Mouse (Mus musculus) stomach, embryonic 15.5 days (tissue): ENCODE measurements around the gene Polg. TPM values are rescaled to one million over a fixed set of nuclear protein-coding genes. Genes with fewer than 3 reads are reported as not detected.

Source experiments
- ATAC-seq: fragments of 200-750 bp; cut with Nextera tagmentation; 2 replicates; pipeline ENCODE4 v1.8.0; 2017; ENCODE audit warnings: low read depth, moderate number of reproducible peaks, moderate TSS enrichment; ENCODE audit not compliant: insufficient read depth, low FRiP score
- H3K27ac ChIP-seq: fragments of 300-500 bp; sonication (generic); 2 replicates; pipeline ENCODE4 v1.5.1; 2015; ENCODE audit warnings: mild to moderate bottlenecking, inconsistent platforms
- H3K27me3 ChIP-seq: fragments of 300-500 bp; sonication (generic); replicated peaks from 2 replicates; pipeline ENCODE4 v1.6.1; 2015; ENCODE audit warnings: inconsistent platforms
- H3K36me3 ChIP-seq: fragments of 300-500 bp; sonication (generic); 2 replicates; pipeline ENCODE4 v1.6.1; 2015; ENCODE audit warnings: inconsistent platforms
- H3K4me1 ChIP-seq: fragments of 300-500 bp; sonication (generic); 2 replicates; pipeline ENCODE4 v1.6.1; 2015; ENCODE audit warnings: inconsistent platforms
- H3K4me2 ChIP-seq: fragments of 300-500 bp; sonication (generic); 2 replicates; pipeline ENCODE4 v1.6.1; 2015; ENCODE audit warnings: mild to moderate bottlenecking, inconsistent platforms
- H3K4me3 ChIP-seq: fragments of 300-500 bp; sonication (generic); replicated peaks from 2 replicates; pipeline ENCODE4 v1.5.1; 2015; ENCODE audit warnings: inconsistent platforms
- H3K9ac ChIP-seq: fragments of 300-500 bp; sonication (generic); 2 replicates; pipeline ENCODE4 v1.6.1; 2015; ENCODE audit warnings: inconsistent platforms
- H3K9me3 ChIP-seq: fragments of 300-500 bp; sonication (generic); 2 replicates; pipeline ENCODE4 v1.6.1; 2016; ENCODE audit warnings: inconsistent platforms
- WGBS: fragments of 180-500 bp; shearing (Covaris S2); methylation state at CpG from one replicate; pipeline ENCODE4 v1.1.7; 2015; 5-methylcytosine and 5-hydroxymethylcytosine counted together
- polyA plus RNA-seq: library from polyadenylated mRNA; unstranded; fragments of >200 nt; fragmentation: Nextera tagmentation; extraction: Ambion mirVana; gene quantifications from 2 replicates; pipeline ENCODE4 v1.2.1, GENCODE M21; 2015

Polg gene
- polyA plus RNA-seq, 1 experiment from 2014 or later: 32.9 TPM

GRCm38 (mm10) chr7:79447486-79447885, 18.7 kb downstream of the Polg start:
- peaks cover 42% of the 10 kb centered on the region; the same call in 1 of the 2 replicates for H3K36me3 ChIP-seq
- no peak for ATAC-seq

DNA sequence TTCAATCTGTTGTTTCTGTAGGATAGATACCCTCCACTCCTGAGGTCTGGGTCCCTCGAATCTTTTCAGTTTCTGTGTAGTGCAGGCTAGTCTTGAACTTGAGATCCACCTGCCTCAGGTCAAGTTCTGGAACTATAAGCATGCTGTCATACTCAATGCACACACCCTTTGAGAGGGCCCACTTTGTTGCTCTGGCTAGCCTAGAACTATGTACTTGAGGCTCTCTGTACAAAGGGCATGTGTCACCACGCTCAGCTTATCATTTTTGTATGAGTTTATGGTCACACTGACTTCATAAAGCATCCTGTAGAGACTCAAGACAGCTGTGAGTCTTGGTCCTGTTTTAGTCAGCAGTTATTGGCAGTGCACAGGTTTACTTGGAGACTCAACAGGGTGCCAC, 19.1 kb downstream of the Polg start:
- no peak for ATAC-seq
- Histone ChIP-seq H3K9me3 (no peaks in the 10 kb centered on the region), H3K36me3 (peaks cover 38% of the 10 kb centered on the region; the same call in 1 of the 2 replicates), H3K4me2 (no peak overlapping the region), H3K4me1 (no peaks in the 10 kb centered on the region), H3K9ac (no peak overlapping the region), H3K27me3 (no peaks in the 10 kb centered on the region), H3K4me3 (no peak overlapping the region), H3K27ac (no peak overlapping the region)
- 88% methylated on average over 2 of the region's 2 CpGs for WGBS

More at GRCm38 (mm10) chr7:79447486-79447885, 18.7 kb downstream of the Polg start:
- no peaks in the 10 kb centered on the region for H3K27me3 ChIP-seq
- H3K4me2 ChIP-seq: no peak overlapping the region
- WGBS: 91% methylated on average over 3 of the region's 3 CpGs
- no peak overlapping the region for H3K27ac ChIP-seq
- no peaks in the 10 kb centered on the region for H3K4me1 ChIP-seq
- no peak overlapping the region for H3K9ac ChIP-seq
- H3K9me3 ChIP-seq: no peaks in the 10 kb centered on the region
- H3K4me3 ChIP-seq: no peak overlapping the region

DNA sequence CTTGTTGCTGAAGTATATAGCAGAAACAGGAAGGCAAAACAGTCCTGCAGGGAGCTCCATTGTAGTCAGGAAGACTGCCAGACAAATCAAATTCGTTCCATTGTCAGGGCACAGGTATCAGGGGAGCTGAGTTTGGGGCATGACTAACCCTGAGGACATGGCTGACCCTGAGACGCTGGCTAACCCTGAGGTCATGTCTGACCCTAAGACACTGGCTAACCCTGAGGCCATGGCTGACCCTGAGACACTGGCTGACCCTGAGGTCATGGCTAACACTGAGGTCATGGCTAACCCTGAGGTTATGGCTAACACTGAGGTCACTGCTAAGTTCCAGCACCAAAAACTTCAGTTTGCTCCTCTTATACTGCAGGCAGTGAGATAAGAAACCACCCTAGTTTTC, 26.1 kb downstream of the Polg start:
- Histone ChIP-seq H3K27me3 (no peaks in the 10 kb centered on the region), H3K4me1 (no peaks in the 10 kb centered on the region), H3K4me2 (no peak overlapping the region), H3K4me3 (no peak overlapping the region), H3K36me3 (peaks cover 11% of the 10 kb centered on the region; the same call in 1 of the 2 replicates), H3K9ac (no peak overlapping the region), H3K9me3 (no peaks in the 10 kb centered on the region), H3K27ac (no peak overlapping the region)
- ATAC-seq: no peak
- 76% methylated on average over 2 of the region's 2 CpGs for WGBS

GRCm38 (mm10) chr7:79428243-79428642, 37.9 kb downstream of the Polg start:
- 62% methylated on average over 5 of the region's 5 CpGs for whole genome bisulfite sequencing
- Histone ChIP-seq H3K36me3 (0 out of 2 replicates have a peak, but pooled peaks cover 4% of the 10 kb centered on the region), H3K27me3 (no peaks in the 10 kb centered on the region), H3K4me3 (no peak overlapping the region), H3K4me2 (no peak overlapping the region), H3K4me1 (no peaks in the 10 kb centered on the region), H3K27ac (no peak overlapping the region), H3K9me3 (no peaks in the 10 kb centered on the region), H3K9ac (no peak overlapping the region)
- ATAC-seq: no peak

- H3K9ac ChIP-seq: no peak overlapping the region
- H3K36me3 ChIP-seq: 0 out of 2 replicates have a peak, but pooled peaks cover 4% of the 10 kb centered on the region
- H3K9me3 ChIP-seq: no peaks in the 10 kb centered on the region
- no peak overlapping the region for H3K27ac ChIP-seq
- H3K4me1 ChIP-seq: no peaks in the 10 kb centered on the region
- H3K4me3 ChIP-seq: no peak overlapping the region
- ATAC-seq: no peak
- no peak overlapping the region for H3K4me2 ChIP-seq
- WGBS: 83% methylated on average over 10 of the region's 10 CpGs
- H3K27me3 ChIP-seq: no peaks in the 10 kb centered on the region
Observed at GRCm38 (mm10) chr7:79425804-79426203, 40.4 kb downstream of the Polg start.

GRCm38 (mm10) chr7:79422876-79423275, 43.3 kb downstream of the Polg start:
- Histone ChIP-seq H3K27me3 (no peaks in the 10 kb centered on the region), H3K27ac (no peak overlapping the region), H3K9ac (no peak overlapping the region), H3K4me2 (no peak overlapping the region), H3K9me3 (no peaks in the 10 kb centered on the region), H3K4me3 (no peak overlapping the region), H3K36me3 (0 out of 2 replicates have a peak, but pooled peaks cover 4% of the 10 kb centered on the region), H3K4me1 (no peaks in the 10 kb centered on the region)
- 88% methylated on average over 10 of the region's 10 CpGs for WGBS
- ATAC-seq: no peak

- no peaks in the 10 kb centered on the region for H3K9me3 ChIP-seq
- no peak for ATAC-seq
- no peak overlapping the region for H3K4me2 ChIP-seq
- H3K4me1 ChIP-seq: no peaks in the 10 kb centered on the region
- 0 out of 2 replicates have a peak, but pooled peaks cover 4% of the 10 kb centered on the region for H3K36me3 ChIP-seq
- no peak overlapping the region for H3K4me3 ChIP-seq
- no peaks in the 10 kb centered on the region for H3K27me3 ChIP-seq
- no peak overlapping the region for H3K27ac ChIP-seq
- WGBS: 87% methylated on average over 7 of the region's 7 CpGs
- no peak overlapping the region for H3K9ac ChIP-seq
Observed at GRCm38 (mm10) chr7:79419950-79420349, 46.2 kb downstream of the Polg start.

GRCm38 (mm10) chr7:79414449-79415375, 51.5 kb downstream of the Polg start:
- H3K4me3 ChIP-seq: no peak overlapping the region
- whole genome bisulfite sequencing: 69% methylated on average over 18 of the region's 18 CpGs
- H3K36me3 ChIP-seq: no peaks in the 10 kb centered on the region
- ATAC-seq: peak; percentile 63; the same call in 1 of the 2 replicates
- H3K4me1 ChIP-seq: no peaks in the 10 kb centered on the region
- no peak overlapping the region for H3K27ac ChIP-seq
- H3K4me2 ChIP-seq: no peak overlapping the region
- no peaks in the 10 kb centered on the region for H3K9me3 ChIP-seq
- no peak overlapping the region for H3K9ac ChIP-seq
- no peaks in the 10 kb centered on the region for H3K27me3 ChIP-seq

- H3K27me3 ChIP-seq: no peaks in the 10 kb centered on the region
- no peaks in the 10 kb centered on the region for H3K36me3 ChIP-seq
- 79% methylated on average over 3 of the region's 3 CpGs for WGBS
- no peaks in the 10 kb centered on the region for H3K4me1 ChIP-seq
- no peak overlapping the region for H3K9ac ChIP-seq
- no peak for ATAC-seq
- no peaks in the 10 kb centered on the region for H3K9me3 ChIP-seq
- H3K27ac ChIP-seq: no peak overlapping the region
- H3K4me2 ChIP-seq: no peak overlapping the region
- H3K4me3 ChIP-seq: no peak overlapping the region
Observed at GRCm38 (mm10) chr7:79400296-79400695, 65.9 kb downstream of the Polg start.

DNA sequence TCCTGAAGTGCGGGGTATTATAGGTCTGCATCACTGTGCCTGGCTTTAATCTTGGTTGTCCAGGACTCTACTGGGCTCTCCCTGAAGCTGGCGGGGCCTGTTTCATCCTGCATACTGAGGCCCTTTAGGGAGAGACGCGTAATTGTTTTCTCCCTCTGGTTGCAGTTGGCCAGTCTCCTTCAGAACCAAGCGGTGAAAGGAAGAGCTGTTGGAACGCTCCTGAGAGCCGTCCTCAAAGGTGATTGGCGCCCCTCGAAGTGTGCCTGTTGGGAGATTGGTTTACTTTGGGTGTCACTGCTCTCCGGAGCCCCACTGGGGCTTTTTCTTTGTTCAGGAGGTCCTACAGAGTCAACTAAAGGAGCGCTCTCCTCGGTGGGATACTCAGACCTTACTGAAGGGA, 67.2 kb downstream of the Polg start:
- H3K4me1 ChIP-seq: no peaks in the 10 kb centered on the region
- no peaks in the 10 kb centered on the region for H3K9me3 ChIP-seq
- no peaks in the 10 kb centered on the region for H3K27me3 ChIP-seq
- WGBS: 73% methylated on average over 12 of the region's 12 CpGs
- no peak overlapping the region for H3K4me3 ChIP-seq
- no peak overlapping the region for H3K27ac ChIP-seq
- H3K36me3 ChIP-seq: no peaks in the 10 kb centered on the region
- no peak overlapping the region for H3K9ac ChIP-seq
- H3K4me2 ChIP-seq: no peak overlapping the region
- no peak for ATAC-seq

DNA sequence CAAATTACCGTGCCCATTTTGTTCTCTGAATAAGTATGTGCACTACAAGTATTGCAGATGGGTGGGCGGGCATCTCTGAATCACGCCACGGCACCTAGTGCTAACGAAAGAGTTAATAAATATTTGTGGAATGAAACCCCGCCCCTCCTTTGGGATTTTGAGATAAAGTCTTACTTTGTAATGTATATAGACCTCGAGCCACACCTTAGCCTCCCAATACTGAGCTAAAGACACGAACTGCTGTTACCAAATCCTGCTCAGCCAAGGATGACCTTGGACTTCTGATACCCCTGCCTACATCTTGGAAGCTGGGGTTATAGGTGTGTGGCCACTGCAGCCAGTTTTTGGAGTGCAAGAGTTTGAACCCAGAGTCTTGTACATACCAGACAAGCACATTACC, 67.7 kb downstream of the Polg start:
- no peaks in the 10 kb centered on the region for H3K4me1 ChIP-seq
- 0 out of 2 replicates have a peak, but pooled peaks have one; percentile 39 for ATAC-seq
- no peaks in the 10 kb centered on the region for H3K36me3 ChIP-seq
- H3K9me3 ChIP-seq: no peaks in the 10 kb centered on the region
- H3K9ac ChIP-seq: no peak overlapping the region
- H3K4me3 ChIP-seq: no peak overlapping the region
- no peak overlapping the region for H3K4me2 ChIP-seq
- H3K27ac ChIP-seq: no peak overlapping the region
- 61% methylated on average over 8 of the region's 8 CpGs for WGBS
- no peaks in the 10 kb centered on the region for H3K27me3 ChIP-seq

DNA sequence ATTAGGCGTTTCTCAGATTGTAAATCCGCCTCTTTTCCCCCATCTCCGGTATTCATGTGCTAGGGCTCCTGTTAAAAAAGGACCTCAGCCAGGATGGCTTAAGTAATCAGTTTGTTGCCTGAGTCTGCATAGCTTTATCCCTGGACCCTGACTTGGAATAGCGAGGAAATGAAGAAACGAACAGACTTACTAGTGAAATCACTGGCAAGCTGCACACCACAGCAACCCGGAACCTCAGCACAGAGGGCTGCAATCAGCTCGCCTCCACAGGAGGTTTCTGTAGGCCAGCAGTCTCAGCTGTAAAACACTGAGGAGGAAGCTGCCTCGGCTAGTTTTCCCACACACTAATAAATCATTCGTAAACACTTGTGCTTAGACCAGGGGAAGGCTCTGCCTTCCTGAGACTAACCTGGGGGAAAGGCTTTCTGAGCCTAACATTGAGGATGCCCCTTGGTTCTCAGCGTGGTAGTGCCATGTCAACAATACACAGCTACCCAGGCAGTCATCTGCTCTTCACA, 68.7 kb downstream of the Polg start:
- Histone ChIP-seq H3K9ac (no peak overlapping the region), H3K4me1 (no peaks in the 10 kb centered on the region; the same call in 1 of the 2 replicates), H3K27me3 (no peaks in the 10 kb centered on the region), H3K4me2 (no peak overlapping the region), H3K36me3 (no peaks in the 10 kb centered on the region), H3K4me3 (no peak overlapping the region), H3K9me3 (no peaks in the 10 kb centered on the region), H3K27ac (no peak overlapping the region)
- 62% methylated on average over 10 of the region's 10 CpGs for WGBS
- no peak for ATAC-seq
